Mouse (Mus musculus): ENCODE data around the gene Tbc1d8. TPM values are rescaled to one million over a fixed set of nuclear protein-coding genes. Genes with fewer than 3 reads are reported as not detected.

Tbc1d8 gene
- total and polyA plus RNA-seq, 2 experiments from 2014 or later = 7.8 to 17.4 TPM

GRCm38 (mm10) chr1:39332456-39332855, 146.1 kb downstream of the Tbc1d8 start:
- Histone ChIP-seq H3K27me3 (ENCODE audit: insufficient read depth, low read length) (no peaks in the 10 kb centered on the region), H3K4me2 (ENCODE audit: low read depth, low read length) (no peak overlapping the region), H3K4me1 (ENCODE audit: insufficient read depth, low read length) (no peaks in the 10 kb centered on the region), H3K36me3 (ENCODE audit: insufficient read depth, low read length) (no peaks in the 10 kb centered on the region), H3K4me3 (ENCODE audit: low read length) (no peak overlapping the region), H3K9ac (replicated peaks; ENCODE audit: low read length) (no peak overlapping the region), H3K27ac (no peak overlapping the region), H3K9me3 (ENCODE audit: low read length) (no peaks in the 10 kb centered on the region)
- no peak for TF ChIP-seq CTCF (IDR thresholded peaks at IDR 0.05; ENCODE audit: low read depth)
- DNase-seq (ENCODE audit: low spot score) (no peak), ATAC-seq (no peak)
- whole genome bisulfite sequencing = 80% methylated on average over 4 of the region's 4 CpGs

- WGBS = 89% methylated on average over 7 of the region's 7 CpGs
- DNase-seq (ENCODE audit: low spot score) (no peak), ATAC-seq (no peak)
- Histone ChIP-seq H3K4me2 (ENCODE audit: low read depth, low read length) (no peak overlapping the region), H3K27me3 (ENCODE audit: insufficient read depth, low read length) (no peaks in the 10 kb centered on the region), H3K9me3 (ENCODE audit: low read length) (no peaks in the 10 kb centered on the region), H3K4me1 (ENCODE audit: insufficient read depth, low read length) (no peaks in the 10 kb centered on the region), H3K9ac (replicated peaks; ENCODE audit: low read length) (no peak overlapping the region), H3K4me3 (ENCODE audit: low read length) (no peak overlapping the region), H3K27ac (no peak overlapping the region), H3K36me3 (ENCODE audit: insufficient read depth, low read length) (no peaks in the 10 kb centered on the region)
- no peak for TF ChIP-seq CTCF (IDR thresholded peaks at IDR 0.05; ENCODE audit: low read depth)
These were observed 147.5 kb downstream of the Tbc1d8 start for GRCm38 (mm10) chr1:39330857-39331594.

GRCm38 (mm10) chr1:39327546-39327945, 151.0 kb downstream of the Tbc1d8 start:
- Histone ChIP-seq H3K9ac (replicated peaks; ENCODE audit: low read length) (no peak overlapping the region), H3K36me3 (ENCODE audit: insufficient read depth, low read length) (no peaks in the 10 kb centered on the region), H3K27me3 (ENCODE audit: insufficient read depth, low read length) (no peaks in the 10 kb centered on the region), H3K4me2 (ENCODE audit: low read depth, low read length) (no peak overlapping the region), H3K4me3 (ENCODE audit: low read length) (no peak overlapping the region), H3K4me1 (ENCODE audit: insufficient read depth, low read length) (no peaks in the 10 kb centered on the region), H3K9me3 (ENCODE audit: low read length) (no peaks in the 10 kb centered on the region), H3K27ac (no peak overlapping the region)
- DNase-seq (ENCODE audit: low spot score) (no peak), ATAC-seq (no peak)
- WGBS = 76% methylated on average over 7 of the region's 7 CpGs
- TF ChIP-seq CTCF (IDR thresholded peaks at IDR 0.05; ENCODE audit: low read depth) = no peak

- Histone ChIP-seq H3K4me1 (ENCODE audit: insufficient read depth, low read length) (no peaks in the 10 kb centered on the region), H3K4me2 (ENCODE audit: low read depth, low read length) (no peak overlapping the region), H3K4me3 (ENCODE audit: low read length) (no peak overlapping the region), H3K36me3 (ENCODE audit: insufficient read depth, low read length) (no peaks in the 10 kb centered on the region), H3K9ac (replicated peaks; ENCODE audit: low read length) (no peak overlapping the region), H3K9me3 (ENCODE audit: low read length) (no peaks in the 10 kb centered on the region), H3K27me3 (ENCODE audit: insufficient read depth, low read length) (no peaks in the 10 kb centered on the region), H3K27ac (no peak overlapping the region)
- 87% methylated on average over 6 of the region's 6 CpGs for WGBS
- no peak for TF ChIP-seq CTCF (IDR thresholded peaks at IDR 0.05; ENCODE audit: low read depth)
- ATAC-seq (no peak), DNase-seq (ENCODE audit: low spot score) (no peak)
These were observed 153.3 kb downstream of the Tbc1d8 start for GRCm38 (mm10) chr1:39325228-39325627.

GRCm38 (mm10) chr1:39321954-39322353, 156.6 kb downstream of the Tbc1d8 start:
- Histone ChIP-seq H3K4me2 (ENCODE audit: low read depth, low read length) (no peak overlapping the region), H3K27me3 (ENCODE audit: insufficient read depth, low read length) (no peaks in the 10 kb centered on the region), H3K27ac (no peak overlapping the region), H3K9ac (replicated peaks; ENCODE audit: low read length) (no peak overlapping the region), H3K9me3 (ENCODE audit: low read length) (no peaks in the 10 kb centered on the region), H3K4me3 (ENCODE audit: low read length) (no peak overlapping the region), H3K36me3 (ENCODE audit: insufficient read depth, low read length) (no peaks in the 10 kb centered on the region), H3K4me1 (ENCODE audit: insufficient read depth, low read length) (no peaks in the 10 kb centered on the region)
- TF ChIP-seq CTCF (IDR thresholded peaks at IDR 0.05; ENCODE audit: low read depth) = no peak
- DNase-seq (ENCODE audit: low spot score) = no peak
- 77% methylated on average over 6 of the region's 6 CpGs for WGBS
- ATAC-seq = no peak

Other genes starting within 250 kb of the Tbc1d8 start
- gene Rpl31, start 110.9 kb downstream of the Tbc1d8 start, total RNA-seq (2014; rRNA removed) = 207 and 299 TPM in 2 replicates
- 353 and 367 TPM in 2 replicates for gene Rpl31, start 110.9 kb downstream of the Tbc1d8 start, polyA plus RNA-seq (2015; fragmentation: Nextera tagmentation; extraction: Ambion mirVana)
- 26.4 and 31.7 TPM in 2 replicates for gene Cnot11, start 56.2 kb upstream of the Tbc1d8 start, total RNA-seq (2014; rRNA removed)
- 12.3 and 12.7 TPM in 2 replicates for gene Cnot11, start 56.2 kb upstream of the Tbc1d8 start, polyA plus RNA-seq (2015; fragmentation: Nextera tagmentation; extraction: Ambion mirVana)
- 13.0 and 14.5 TPM in 2 replicates for gene Rnf149, start 98.7 kb upstream of the Tbc1d8 start, total RNA-seq (2014; rRNA removed)
- gene Rnf149, start 98.7 kb upstream of the Tbc1d8 start, polyA plus RNA-seq (2015; fragmentation: Nextera tagmentation; extraction: Ambion mirVana) = 22.3 and 24.4 TPM in 2 replicates
- 17.6 and 20.2 TPM in 2 replicates for gene Creg2, start 172.7 kb upstream of the Tbc1d8 start, total RNA-seq (2014; rRNA removed)
- gene Creg2, start 172.7 kb upstream of the Tbc1d8 start, polyA plus RNA-seq (2015; fragmentation: Nextera tagmentation; extraction: Ambion mirVana) = 14.1 and 15.7 TPM in 2 replicates
- gene Rfx8, start 242.2 kb upstream of the Tbc1d8 start, total RNA-seq (2014; rRNA removed) = 0.10 and 0.97 TPM in 2 replicates
- 0.39 and 0.68 TPM in 2 replicates for gene Rfx8, start 242.2 kb upstream of the Tbc1d8 start, polyA plus RNA-seq (2015; fragmentation: Nextera tagmentation; extraction: Ambion mirVana)

Measured in hindbrain, postnatal 0 days (tissue).